ENCODE assay signal across 8 mouse cellular contexts in the genomic region with DNA sequence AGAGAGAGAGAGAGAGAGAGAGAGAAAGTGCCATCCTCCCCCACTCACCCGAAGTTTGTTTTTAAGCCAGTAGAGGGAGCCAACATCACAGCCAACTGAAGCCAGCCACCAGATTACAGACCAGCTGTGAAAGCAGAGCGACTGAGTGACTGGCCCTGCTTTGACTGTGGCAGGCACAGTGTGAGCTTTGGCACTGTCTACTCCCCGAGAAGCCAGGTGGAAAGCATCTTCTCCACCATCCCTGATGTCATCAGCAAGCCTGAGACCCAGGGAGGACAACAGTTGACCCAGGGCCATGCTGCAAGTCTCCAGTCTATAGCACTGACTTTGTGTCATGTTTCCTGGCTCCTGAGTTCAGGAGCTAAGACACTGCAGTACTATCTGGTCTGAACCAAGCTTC. TPM values are rescaled to one million over a fixed set of nuclear protein-coding genes. Genes with fewer than 3 reads are reported as not detected.
DNase-seq lines count a peak whose midpoint lies in the region; ATAC-seq lines count a peak whose summit lies in the region.

No protein-coding gene starts in this region.

- no peak overlapping the region for H3K4me3 ChIP-seq in hindbrain, embryonic 15.5 days

- no peaks in the 10 kb centered on the region for H3K9me3 ChIP-seq in hindbrain, embryonic 15.5 days

- 2% methylated on average over 3 of the region's 3 CpGs for WGBS in hindbrain, embryonic 15.5 days

- ATAC-seq in hindbrain, embryonic 15.5 days (ENCODE audit: low FRiP score, low read depth): peak; percentile 91
- ATAC-seq in inflammation-experienced regulatory T-cells, adult 6 months: no peak

- H3K27me3 ChIP-seq in hindbrain, embryonic 15.5 days: no peaks in the 10 kb centered on the region

- H3K4me2 ChIP-seq in hindbrain, embryonic 15.5 days: no peak overlapping the region

- no peak overlapping the region for H3K27ac ChIP-seq in hindbrain, embryonic 15.5 days (replicated peaks)

- DNase-seq in T-cell, adult 2 months (ENCODE audit: low spot score): peak; percentile 15
- DNase-seq in cerebellum, postnatal 14 days: peak; percentile 79 to 82
- peak; percentile 71 to 84 for DNase-seq in frontal cortex, postnatal 36 days (ENCODE audit: low spot score in 2 of 2)
- DNase-seq in layer of hippocampus, postnatal 36 days: peak; percentile 71 to 82
- DNase-seq in lung, postnatal 14 days: peak; percentile 79
- peak; percentile 74 for DNase-seq in retina, postnatal 7 days (ENCODE audit: low read depth, low spot score)

- no peak overlapping the region for H3K9ac ChIP-seq in hindbrain, embryonic 15.5 days

- no peaks in the 10 kb centered on the region for H3K36me3 ChIP-seq in hindbrain, embryonic 15.5 days

- H3K4me1 ChIP-seq in hindbrain, embryonic 15.5 days (replicated peaks): no peaks in the 10 kb centered on the region

RNA-seq across cellular contexts. Expression of a gene that starts 20.2 kb away (rescaled TPM):
- polyA plus RNA-seq in hindbrain, embryonic 15.5 days (2015; fragmentation: Nextera tagmentation; extraction: Ambion mirVana): not detected in 2 replicates
- total RNA-seq in layer of hippocampus, postnatal 36 days (2021): not detected
- polyA plus RNA-seq in inflammation-experienced regulatory T-cells, adult 6 months (2017; shearing (Covaris generic)): not detected

RNA-seq across cellular contexts. Expression of a gene that starts 22.7 kb away (rescaled TPM):
- polyA plus RNA-seq in hindbrain, embryonic 15.5 days (2015; fragmentation: Nextera tagmentation; extraction: Ambion mirVana): 14.0 and 16.2 TPM in 2 replicates
- 10 to 100 TPM; 11.2 to 11.9 TPM for total RNA-seq in layer of hippocampus, postnatal 36 days (2021)
- polyA plus RNA-seq in inflammation-experienced regulatory T-cells, adult 6 months (2017; shearing (Covaris generic)): 10 to 100 TPM in 1 of 3 experiments, 1 to 10 TPM in 2; 6.7 to 17.8 (median 7.2) TPM

RNA-seq across cellular contexts. Expression of a gene that starts 29.8 kb away (rescaled TPM):
- polyA plus RNA-seq in hindbrain, embryonic 15.5 days (2015; fragmentation: Nextera tagmentation; extraction: Ambion mirVana): 0.03 TPM in 1 of 2 replicates, not detected in the other
- total RNA-seq in layer of hippocampus, postnatal 36 days (2021): under 1 TPM; 0.07 to 0.46 TPM
- under 1 TPM in 1 of 3 experiments, not detected in 2; 0.24 TPM for polyA plus RNA-seq in inflammation-experienced regulatory T-cells, adult 6 months (2017; shearing (Covaris generic))

RNA-seq across cellular contexts. Expression of a gene that starts 48.8 kb away (rescaled TPM):
- polyA plus RNA-seq in hindbrain, embryonic 15.5 days (2015; fragmentation: Nextera tagmentation; extraction: Ambion mirVana): not detected in 2 replicates
- total RNA-seq in layer of hippocampus, postnatal 36 days (2021): under 1 TPM; 0.30 to 0.45 TPM
- not detected for polyA plus RNA-seq in inflammation-experienced regulatory T-cells, adult 6 months (2017; shearing (Covaris generic))

Comparison
In these comparisons a context has a peak if more than half of its experiments do, and no peak if none do; other contexts are left out.
1. DNase-seq: peak in every context shown above with its lines; median percentile 80 in cerebellum, postnatal 14 days; 79 in lung, postnatal 14 days; 78 in frontal cortex, postnatal 36 days; 76 in layer of hippocampus, postnatal 36 days; 74 in retina, postnatal 7 days; 15 in T-cell, adult 2 months.